Mouse (Mus musculus) kidney, adult 2 months (tissue): ENCODE measurements at regions not wholly inside any gene's neighbourhood (a gene's known extent, or its start where the extent isn't known, plus 50 kb on each side); places are given as distances from the start of the nearest gene placed in this dataset.

Experiments
- CTCF ChIP-seq: fragments of 200-500 bp; conservative IDR thresholded peaks from 2 replicates; pipeline ENCODE4 v1.5.1; 2011; ENCODE audit warnings: low read depth, mild to moderate bottlenecking, control low read depth, low read length, moderate library complexity, mixed read lengths; ENCODE audit not compliant: insufficient read depth, insufficient read length
- POLR2A ChIP-seq: fragments of 200-500 bp; IDR thresholded peaks from one replicate; pipeline ENCODE4 v1.6.1; 2011; ENCODE audit warnings: low read depth, low read length, control low read depth

DNA sequence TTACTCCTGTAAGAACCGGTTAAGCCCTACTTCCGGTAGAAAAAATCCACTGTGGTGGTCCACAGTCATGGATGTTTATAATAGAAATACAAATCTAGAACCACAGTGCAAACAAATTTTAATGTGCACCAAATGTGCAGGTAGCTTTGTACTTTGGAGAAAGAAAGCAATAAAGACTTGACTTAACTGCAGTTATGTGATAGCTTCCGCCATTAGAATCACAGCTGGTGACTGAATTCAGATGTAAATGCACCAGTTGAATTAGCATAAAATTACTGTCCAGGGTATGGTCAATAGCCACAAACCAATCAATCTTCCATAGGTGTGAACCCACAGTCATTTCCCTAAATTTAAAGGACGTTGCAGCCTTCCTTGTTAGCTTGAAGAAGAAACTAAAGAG, 367.2 kb downstream of the Trib2 start:
- no peak for TF ChIP-seq CTCF
- TF ChIP-seq POLR2A, result no peak
